Mouse (Mus musculus) liver, embryonic 14.5 days (tissue): ENCODE measurements around the gene Pole3.

Source experiments
- CTCF ChIP-seq: IDR thresholded peaks from 2 replicates; pipeline ENCODE4 v1.5.1; 2016; ENCODE audit warnings: antibody characterized with exemption, low read depth, control low read depth
- EP300 ChIP-seq: IDR thresholded peaks from 2 replicates; pipeline ENCODE4 v1.6.1; 2016; ENCODE audit warnings: antibody characterized with exemption, low read depth

GRCm38 (mm10) chr4:62519122-62519848 is 5.6 kb downstream of the Pole3 start:
- TF ChIP-seq EP300 (no peak), CTCF (no peak)
